Mouse (Mus musculus): Measurements from ENCODE around the gene Usp12. TPM values are rescaled to one million over a fixed set of nuclear protein-coding genes. Genes with fewer than 3 reads are reported as not detected.

The Usp12 gene
- total and polyA plus RNA-seq, 3 experiments = 24.5 TPM; not detected in 1

DNA sequence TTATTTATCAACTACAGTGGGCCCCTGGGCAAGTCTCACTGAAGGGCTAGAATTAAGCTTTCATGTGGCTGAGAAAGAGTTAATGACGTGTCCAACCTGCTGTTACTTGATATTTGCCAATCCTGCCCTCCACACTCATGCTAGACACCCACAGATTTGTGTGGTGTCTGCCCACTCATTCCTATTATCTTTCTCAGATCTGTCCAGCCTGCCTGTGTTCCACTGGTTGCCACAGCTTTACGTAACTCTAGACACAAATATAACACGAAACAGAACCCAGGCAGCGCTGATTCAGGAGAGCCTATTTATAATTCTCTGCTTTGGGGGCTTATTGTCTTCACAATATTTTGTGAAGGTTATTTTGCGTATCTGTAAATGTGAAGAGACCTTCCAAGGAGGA, 46.5 kb upstream of the Usp12 start:
- H3K27me3 ChIP-seq (ENCODE audit: control insufficient read depth in 1 of 2, insufficient read depth in 2 of 2, low read length in 2 of 2) = no peaks in the 10 kb centered on the region
- no peaks in the 10 kb centered on the region for H3K79me2 ChIP-seq (ENCODE audit: control insufficient read depth, insufficient read depth, low read length, poor library complexity)
- TF ChIP-seq UBTF (IDR thresholded peaks at IDR 0.05; ENCODE audit: borderline replicate concordance, insufficient read depth, low read depth, low read length) = no peak
- TF ChIP-seq E2F4 (IDR thresholded peaks at IDR 0.05; ENCODE audit: borderline replicate concordance, low read depth, low read length) = no peak
- TF ChIP-seq ZKSCAN1 (IDR thresholded peaks at IDR 0.05; ENCODE audit: low read depth, low read length) = no peak
- TF ChIP-seq POLR2AphosphoS5 (IDR thresholded peaks at IDR 0.05; ENCODE audit: borderline replicate concordance, low read depth, low read length) = no peak
- no peak for TF ChIP-seq RAD21 (IDR thresholded peaks at IDR 0.05; ENCODE audit: low read depth, low read length)
- TF ChIP-seq ETS1 (IDR thresholded peaks at IDR 0.05; ENCODE audit: low read depth, low read length) = no peak
- TF ChIP-seq GATA1 (IDR thresholded peaks at IDR 0.05; ENCODE audit: low read depth, low read length) = no peak
- no peak for TF ChIP-seq CTCF (IDR thresholded peaks at IDR 0.05 in 2 of 3, conservative IDR thresholded peaks at IDR 0.05 in 1 of 3; ENCODE audit: control insufficient read depth in 1 of 3, insufficient read depth in 1 of 3, low read depth in 2 of 3, low read length in 3 of 3, poor library complexity in 1 of 3, severe bottlenecking in 1 of 3)
- TF ChIP-seq USF2 (IDR thresholded peaks at IDR 0.05; ENCODE audit: borderline replicate concordance in 1 of 2, insufficient read depth in 1 of 2, low read depth in 1 of 2, low read length in 2 of 2) = no peak
- no peak for TF ChIP-seq MAX (IDR thresholded peaks at IDR 0.05; ENCODE audit: low read length)
- no peak for TF ChIP-seq HCFC1 (IDR thresholded peaks at IDR 0.05; ENCODE audit: low read depth, low read length)
- no peak for TF ChIP-seq MYC (IDR thresholded peaks at IDR 0.05; ENCODE audit: low read depth, low read length)
- TF ChIP-seq TBP (IDR thresholded peaks at IDR 0.05; ENCODE audit: low read depth, low read length) = no peak
- TF ChIP-seq BHLHE40 (IDR thresholded peaks at IDR 0.05; ENCODE audit: borderline replicate concordance, low read depth, low read length) = no peak
- no peak for TF ChIP-seq CHD1 (IDR thresholded peaks at IDR 0.05; ENCODE audit: low read depth, low read length)
- no peak for TF ChIP-seq MYB (IDR thresholded peaks at IDR 0.05; ENCODE audit: low read depth, low read length)
- TF ChIP-seq MAZ (IDR thresholded peaks at IDR 0.05; ENCODE audit: low read depth, low read length) = no peak
- H3K9me3 ChIP-seq (replicated peaks; ENCODE audit: insufficient read depth, low read length) = no peaks in the 10 kb centered on the region
- H3K36me3 ChIP-seq (ENCODE audit: control insufficient read depth in 1 of 2, insufficient read depth in 2 of 2, low read length in 2 of 2) = peaks cover 3% of the 10 kb centered on the region in 2 experiments
- H3K4me3 ChIP-seq (ENCODE audit: control insufficient read depth in 1 of 2, insufficient read depth in 1 of 2, low read depth in 2 of 2, low read length in 2 of 2) = no peak overlapping the region
- H3K4me1 ChIP-seq (ENCODE audit: control insufficient read depth in 1 of 2, insufficient read depth in 2 of 2, low read length in 2 of 2) = peaks cover 0 to 3% of the 10 kb centered on the region in 2 experiments; a peak in 2 of 4 replicates
- H3K9ac ChIP-seq (ENCODE audit: control insufficient read depth, low read depth, low read length, poor library complexity, severe bottlenecking) = no peak overlapping the region
- H3K27ac ChIP-seq (ENCODE audit: control insufficient read depth, low read depth, low read length) = no peak overlapping the region
- no peak for DNase-seq (ENCODE audit: low read depth, low spot score)

DNA sequence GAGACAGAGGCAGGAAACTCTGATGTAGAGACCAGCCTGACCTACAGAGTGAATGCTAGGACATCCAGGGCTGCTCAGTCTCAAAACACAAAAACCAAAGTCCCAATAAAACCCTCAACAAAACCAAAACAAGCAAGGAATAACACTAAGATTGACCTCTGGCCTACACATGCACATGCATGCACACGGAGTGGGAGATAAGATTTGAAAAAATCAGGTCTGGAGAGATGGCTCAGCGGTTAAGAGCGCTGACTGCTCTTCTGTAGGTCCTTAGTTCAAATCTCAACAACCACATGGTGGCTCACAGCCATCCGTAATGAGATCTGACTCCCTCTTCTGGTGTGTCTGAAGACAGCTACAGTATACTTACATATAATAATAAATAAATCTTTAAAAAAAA, 45.6 kb upstream of the Usp12 start:
- Histone ChIP-seq H3K4me1 (ENCODE audit: control insufficient read depth in 1 of 2, insufficient read depth in 2 of 2, low read length in 2 of 2) (peaks cover 0 to 3% of the 10 kb centered on the region in 2 experiments; a peak in 2 of 4 replicates), H3K27ac (ENCODE audit: control insufficient read depth, low read depth, low read length) (no peak overlapping the region), H3K36me3 (ENCODE audit: control insufficient read depth in 1 of 2, insufficient read depth in 2 of 2, low read length in 2 of 2) (peaks cover 4 to 7% of the 10 kb centered on the region in 2 experiments), H3K4me3 (ENCODE audit: control insufficient read depth in 1 of 2, insufficient read depth in 1 of 2, low read depth in 2 of 2, low read length in 2 of 2) (no peak overlapping the region), H3K9me3 (replicated peaks; ENCODE audit: insufficient read depth, low read length) (no peaks in the 10 kb centered on the region), H3K9ac (ENCODE audit: control insufficient read depth, low read depth, low read length, poor library complexity, severe bottlenecking) (no peak overlapping the region), H3K79me2 (ENCODE audit: control insufficient read depth, insufficient read depth, low read length, poor library complexity) (no peaks in the 10 kb centered on the region), H3K27me3 (ENCODE audit: control insufficient read depth in 1 of 2, insufficient read depth in 2 of 2, low read length in 2 of 2) (no peaks in the 10 kb centered on the region)
- TF ChIP-seq TBP (IDR thresholded peaks at IDR 0.05; ENCODE audit: low read depth, low read length) = peak; percentile 79
- peak; percentile 25; the same call in 1 of the 2 replicates for TF ChIP-seq BHLHE40 (IDR thresholded peaks at IDR 0.05; ENCODE audit: borderline replicate concordance, low read depth, low read length)
- TF ChIP-seq MAX (IDR thresholded peaks at IDR 0.05; ENCODE audit: low read length) = no peak
- no peak for TF ChIP-seq TAL1 (IDR thresholded peaks at IDR 0.05; ENCODE audit: low read length)
- no peak for TF ChIP-seq GATA1 (IDR thresholded peaks at IDR 0.05; ENCODE audit: low read depth, low read length)
- TF ChIP-seq MEF2A (IDR thresholded peaks at IDR 0.05; ENCODE audit: extremely low read depth, insufficient replicate concordance, low read depth, low read length, poor library complexity, severe bottlenecking) = no peak
- TF ChIP-seq NELFE (IDR thresholded peaks at IDR 0.05; ENCODE audit: low read depth, low read length) = no peak
- TF ChIP-seq POLR2A (IDR thresholded peaks at IDR 0.05; ENCODE audit: control insufficient read depth in 1 of 2, insufficient read depth in 1 of 2, low read depth in 1 of 2, low read length in 2 of 2, poor library complexity in 1 of 2) = no peak
- no peak for TF ChIP-seq KAT2A (conservative IDR thresholded peaks at IDR 0.05; ENCODE audit: low read depth, low read length)
- TF ChIP-seq RCOR1 (IDR thresholded peaks at IDR 0.05; ENCODE audit: low read depth, low read length) = peak; percentile 70
- no peak for TF ChIP-seq ZMIZ1 (IDR thresholded peaks at IDR 0.05; ENCODE audit: low read depth, low read length)
- DNase-seq (ENCODE audit: low read depth, low spot score) = peak; percentile 43
